Mouse (Mus musculus): ENCODE data around the gene Cacna1b.

DNA sequence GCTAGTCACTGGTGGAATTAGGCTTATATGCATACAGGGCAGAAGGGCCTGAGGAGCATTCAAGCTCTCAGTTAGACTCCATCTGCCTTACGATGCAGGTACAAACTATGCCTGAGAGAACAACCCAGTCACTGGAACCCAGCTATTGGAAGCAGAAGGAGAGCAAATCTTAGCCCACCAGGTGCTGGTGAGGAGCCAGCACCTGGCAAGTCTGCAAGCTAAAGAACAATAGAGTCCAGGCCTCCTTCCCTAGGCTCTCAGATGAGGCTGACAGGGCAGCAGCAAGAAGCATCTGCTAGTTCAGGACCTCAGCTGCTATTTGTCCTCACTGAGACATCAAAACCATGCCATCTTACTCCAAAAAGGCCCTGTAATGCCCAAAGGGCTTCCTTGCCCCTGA, 82.2 kb downstream of the Cacna1b start:
- no peak for TF ChIP-seq CTCF (conservative IDR thresholded peaks at IDR 0.05; ENCODE audit: low read length)
- TF ChIP-seq NANOG (IDR thresholded peaks at IDR 0.05; ENCODE audit: borderline replicate concordance, low read length) = no peak

All from E14TG2a.4 (cell line).